Mouse (Mus musculus): ENCODE measurements at regions not wholly inside any gene's neighbourhood (a gene's known extent, or its start where the extent isn't known, plus 50 kb on each side); places are given as distances from the start of the nearest gene placed in this dataset.
A peak's percentile ranks its signal among the peaks of the same experiment; 100 is the strongest.

- 69% methylated on average over 3 of the region's 3 CpGs for WGBS
- Histone ChIP-seq H3K9me3 (no peaks in the 10 kb centered on the region), H3K9ac (replicated peaks) (no peak overlapping the region), H3K27ac (no peak overlapping the region; the same call in 1 of the 2 replicates), H3K4me3 (replicated peaks) (no peak overlapping the region), H3K4me1 (replicated peaks) (no peaks in the 10 kb centered on the region), H3K36me3 (no peaks in the 10 kb centered on the region), H3K4me2 (replicated peaks) (no peak overlapping the region), H3K27me3 (no peaks in the 10 kb centered on the region)
- 0 out of 2 replicates have a peak, but pooled peaks have one; percentile 25 for ATAC-seq
Observed at GRCm38 (mm10) chr2:59406976-59407375, 77.5 kb upstream of the Dapl1 start.

GRCm38 (mm10) chr2:59407512-59407988 lies 76.9 kb upstream of the Dapl1 start:
- Histone ChIP-seq H3K27me3 (no peaks in the 10 kb centered on the region), H3K4me3 (replicated peaks) (no peak overlapping the region), H3K4me2 (replicated peaks) (no peak overlapping the region), H3K4me1 (replicated peaks) (no peaks in the 10 kb centered on the region), H3K36me3 (no peaks in the 10 kb centered on the region), H3K27ac (no peak overlapping the region; the same call in 1 of the 2 replicates), H3K9ac (replicated peaks) (no peak overlapping the region), H3K9me3 (no peaks in the 10 kb centered on the region)
- 63% methylated on average over 13 of the region's 13 CpGs for WGBS
- ATAC-seq = peak; percentile 85

GRCm38 (mm10) chr2:59408040-59408587 lies 76.3 kb upstream of the Dapl1 start:
- Histone ChIP-seq H3K9me3 (no peaks in the 10 kb centered on the region), H3K36me3 (no peaks in the 10 kb centered on the region), H3K4me2 (replicated peaks) (no peak overlapping the region), H3K27me3 (no peaks in the 10 kb centered on the region), H3K4me3 (replicated peaks) (no peak overlapping the region), H3K27ac (no peak overlapping the region), H3K4me1 (replicated peaks) (no peaks in the 10 kb centered on the region), H3K9ac (replicated peaks) (no peak overlapping the region)
- no peak for ATAC-seq
- WGBS = 84% methylated on average over 10 of the region's 10 CpGs

GRCm38 (mm10) chr2:59414612-59415011 lies 69.8 kb upstream of the Dapl1 start:
- Histone ChIP-seq H3K4me3 (replicated peaks) (no peak overlapping the region), H3K27ac (no peak overlapping the region), H3K9ac (replicated peaks) (no peak overlapping the region), H3K9me3 (no peaks in the 10 kb centered on the region), H3K36me3 (no peaks in the 10 kb centered on the region), H3K4me2 (replicated peaks) (peak overlapping the region; percentile 26), H3K27me3 (no peaks in the 10 kb centered on the region), H3K4me1 (replicated peaks) (peaks cover 13% of the 10 kb centered on the region)
- ATAC-seq = no peak
- WGBS = 48% methylated on average over 9 of the region's 9 CpGs

- 58% methylated on average over 8 of the region's 8 CpGs for whole genome bisulfite sequencing
- H3K4me1 ChIP-seq (replicated peaks) = peaks cover 13% of the 10 kb centered on the region
- H3K27me3 ChIP-seq = no peaks in the 10 kb centered on the region
- no peak overlapping the region for H3K9ac ChIP-seq (replicated peaks)
- no peak overlapping the region for H3K4me2 ChIP-seq (replicated peaks)
- no peaks in the 10 kb centered on the region for H3K9me3 ChIP-seq
- no peak overlapping the region for H3K27ac ChIP-seq
- 0 out of 2 replicates have a peak, but pooled peaks have one; percentile 13 for ATAC-seq
- no peaks in the 10 kb centered on the region for H3K36me3 ChIP-seq
- no peak overlapping the region for H3K4me3 ChIP-seq (replicated peaks)
Observed at GRCm38 (mm10) chr2:59416491-59417195, 67.8 kb upstream of the Dapl1 start.

- Histone ChIP-seq H3K36me3 (no peaks in the 10 kb centered on the region), H3K27ac (no peak overlapping the region), H3K4me2 (replicated peaks) (no peak overlapping the region), H3K4me1 (replicated peaks) (peaks cover 13% of the 10 kb centered on the region), H3K9me3 (no peaks in the 10 kb centered on the region), H3K4me3 (replicated peaks) (no peak overlapping the region), H3K9ac (replicated peaks) (no peak overlapping the region), H3K27me3 (no peaks in the 10 kb centered on the region)
- peak; percentile 38; the same call in 1 of the 2 replicates for ATAC-seq
- 72% methylated on average over 11 of the region's 11 CpGs for WGBS
Observed at GRCm38 (mm10) chr2:59417384-59417955, 67.0 kb upstream of the Dapl1 start.

- H3K4me3 ChIP-seq (replicated peaks) = no peak overlapping the region
- H3K9me3 ChIP-seq = no peaks in the 10 kb centered on the region
- peaks cover 3% of the 10 kb centered on the region; the same call in 1 of the 2 replicates for H3K4me1 ChIP-seq (replicated peaks)
- no peak for ATAC-seq
- no peak overlapping the region for H3K27ac ChIP-seq
- H3K27me3 ChIP-seq = no peaks in the 10 kb centered on the region
- WGBS = 72% methylated on average over 5 of the region's 5 CpGs
- H3K9ac ChIP-seq (replicated peaks) = no peak overlapping the region
- H3K4me2 ChIP-seq (replicated peaks) = no peak overlapping the region
- H3K36me3 ChIP-seq = no peaks in the 10 kb centered on the region
Observed at GRCm38 (mm10) chr2:59420496-59420895, 64.0 kb upstream of the Dapl1 start.

- Histone ChIP-seq H3K36me3 (no peaks in the 10 kb centered on the region), H3K9me3 (no peaks in the 10 kb centered on the region), H3K27ac (no peak overlapping the region), H3K4me1 (replicated peaks) (no peaks in the 10 kb centered on the region), H3K9ac (replicated peaks) (no peak overlapping the region), H3K4me3 (replicated peaks) (no peak overlapping the region), H3K4me2 (replicated peaks) (no peak overlapping the region), H3K27me3 (no peaks in the 10 kb centered on the region)
- no peak for ATAC-seq
- 84% methylated on average over 10 of the region's 10 CpGs for WGBS
Observed at GRCm38 (mm10) chr2:59422291-59423242, 61.9 kb upstream of the Dapl1 start.

GRCm38 (mm10) chr2:59424205-59424604 lies 60.2 kb upstream of the Dapl1 start:
- 79% methylated on average over 2 of the region's 2 CpGs for WGBS
- H3K4me3 ChIP-seq (replicated peaks) = no peak overlapping the region
- no peak for ATAC-seq

GRCm38 (mm10) chr2:59424729-59425128 lies 59.7 kb upstream of the Dapl1 start:
- H3K36me3 ChIP-seq = no peaks in the 10 kb centered on the region
- no peaks in the 10 kb centered on the region for H3K27me3 ChIP-seq
- no peak overlapping the region for H3K4me3 ChIP-seq (replicated peaks)
- H3K4me2 ChIP-seq (replicated peaks) = no peak overlapping the region
- H3K27ac ChIP-seq = no peak overlapping the region
- no peaks in the 10 kb centered on the region for H3K4me1 ChIP-seq (replicated peaks)
- WGBS = 63% methylated on average over 5 of the region's 5 CpGs
- no peak overlapping the region for H3K9ac ChIP-seq (replicated peaks)
- no peaks in the 10 kb centered on the region for H3K9me3 ChIP-seq
- peak; percentile 83 for ATAC-seq

More at GRCm38 (mm10) chr2:59424205-59424604, 60.2 kb upstream of the Dapl1 start:
- Histone ChIP-seq H3K4me2 (replicated peaks) (no peak overlapping the region), H3K27ac (no peak overlapping the region), H3K9me3 (no peaks in the 10 kb centered on the region), H3K4me1 (replicated peaks) (no peaks in the 10 kb centered on the region), H3K36me3 (no peaks in the 10 kb centered on the region), H3K27me3 (no peaks in the 10 kb centered on the region), H3K9ac (replicated peaks) (no peak overlapping the region)

- H3K4me3 ChIP-seq (replicated peaks) = no peak overlapping the region
- H3K4me1 ChIP-seq (replicated peaks) = no peaks in the 10 kb centered on the region
- H3K4me2 ChIP-seq (replicated peaks) = no peak overlapping the region
- no peaks in the 10 kb centered on the region for H3K27me3 ChIP-seq
- H3K9me3 ChIP-seq = no peaks in the 10 kb centered on the region
- ATAC-seq = no peak
- WGBS = 93% methylated on average over 4 of the region's 4 CpGs
- H3K9ac ChIP-seq (replicated peaks) = no peak overlapping the region
- H3K36me3 ChIP-seq = no peaks in the 10 kb centered on the region
- no peak overlapping the region for H3K27ac ChIP-seq
Observed at GRCm38 (mm10) chr2:59425876-59426275, 58.6 kb upstream of the Dapl1 start.
